Mouse (Mus musculus) thymus, adult 2 months (tissue): ENCODE results near the gene Emcn.

Source experiments
- CTCF ChIP-seq: fragments of 200-500 bp; IDR thresholded peaks from 2 replicates; pipeline ENCODE4 v1.5.1; 2012; ENCODE audit warnings: mild to moderate bottlenecking, control low read depth, low read length, moderate library complexity, borderline replicate concordance; ENCODE audit not compliant: control insufficient read depth, poor library complexity, insufficient read depth; ENCODE audit errors: extremely low read depth
- POLR2A ChIP-seq: fragments of 200-500 bp; IDR thresholded peaks from 2 replicates; pipeline ENCODE4 v1.6.1; 2012; ENCODE audit warnings: mild to moderate bottlenecking, low read length, control low read depth, moderate library complexity; ENCODE audit not compliant: control insufficient read depth, poor library complexity, insufficient read depth; ENCODE audit errors: extremely low read depth

GRCm38 (mm10) chr3:137367123-137367825 is 26.4 kb downstream of the Emcn start:
- TF ChIP-seq POLR2A (no peak), CTCF (no peak)
